Comparison of ENCODE assay signal across 9 mouse cellular contexts in genomic region chr11:24061819-24062218, GRCm38 (mm10). TPM values are rescaled to one million over a fixed set of nuclear protein-coding genes. Genes with fewer than 3 reads are reported as not detected.
DNase-seq lines count a peak whose midpoint lies in the region; ATAC-seq lines count a peak whose summit lies in the region.
"Had no signal": no experiment of that assay in that cellular context is flagged by ENCODE, and none has a peak within 500 bp of the region (broad histone marks: within the 10 kb centered on the region; RNA-seq: fewer than 3 reads in every experiment).

No protein-coding gene starts in this region.

- ATAC-seq in frontal cortex, adult (ENCODE audit: low TSS enrichment): peak; percentile 28
- ATAC-seq in hindbrain, embryonic 11.5 days (ENCODE audit: low FRiP score): peak; percentile 83
- peak; percentile 77 for ATAC-seq in midbrain, embryonic 12.5 days (ENCODE audit: low FRiP score, low read depth)
- no peak for ATAC-seq in activated CD4-positive, CD25-positive, alpha-beta regulatory T cell, adult 4 months

- peak overlapping the region; percentile 22 for H3K4me3 ChIP-seq in hindbrain, embryonic 11.5 days (ENCODE audit: low read depth, low read length)
- peak overlapping the region; percentile 33 for H3K4me3 ChIP-seq in midbrain, embryonic 12.5 days

- peak overlapping the region; percentile 62 for H3K27ac ChIP-seq in hindbrain, embryonic 11.5 days (ENCODE audit: low read depth, low read length)
- H3K27ac ChIP-seq in midbrain, embryonic 12.5 days (replicated peaks): 0 out of 2 replicates have a peak overlapping the region, but pooled peaks have one; percentile 25
- H3K27ac ChIP-seq: macrophage had no signal

- DNase-seq in frontal cortex, postnatal 14 days (ENCODE audit: low spot score in 2 of 2): no peak
- peak; percentile 55 for DNase-seq in brain, adult 2 months (ENCODE audit: low read depth, low spot score)
- DNase-seq in hindbrain, embryonic 11.5 days (ENCODE audit: low spot score): peak; percentile 74
- DNase-seq in frontal cortex, adult 2 months (ENCODE audit: extremely low spot score in 1 of 2, low spot score in 1 of 2): no peak
- DNase-seq in ovary, postnatal 36 days (ENCODE audit: low spot score): no peak

- 0 out of 2 replicates have a peak overlapping the region, but pooled peaks have one; percentile 41 for H3K9ac ChIP-seq in hindbrain, embryonic 11.5 days (ENCODE audit: low read depth, low read length)
- peak overlapping the region; percentile 34; the same call in 1 of the 2 replicates for H3K9ac ChIP-seq in midbrain, embryonic 12.5 days (replicated peaks)

- under 1% methylated on average over 14 of the region's 14 CpGs for WGBS in hindbrain, embryonic 11.5 days
- under 1% methylated on average over 14 of the region's 14 CpGs for WGBS in midbrain, embryonic 12.5 days

- no peaks in the 10 kb centered on the region for H3K9me3 ChIP-seq in hindbrain, embryonic 11.5 days (ENCODE audit: control insufficient read depth, low read length)
- H3K9me3 ChIP-seq in midbrain, embryonic 12.5 days: no peaks in the 10 kb centered on the region

- no peaks in the 10 kb centered on the region; the same call in 1 of the 2 replicates for H3K27me3 ChIP-seq in hindbrain, embryonic 11.5 days (ENCODE audit: control insufficient read depth, insufficient read depth, low read length)
- peaks cover 11% of the 10 kb centered on the region; the same call in 1 of the 2 replicates for H3K27me3 ChIP-seq in midbrain, embryonic 12.5 days

- peaks cover 6% of the 10 kb centered on the region for H3K4me1 ChIP-seq in hindbrain, embryonic 11.5 days (replicated peaks; ENCODE audit: control insufficient read depth, insufficient read depth, low read length)
- H3K4me1 ChIP-seq in midbrain, embryonic 12.5 days: peaks cover 26% of the 10 kb centered on the region

- H3K4me2 ChIP-seq in hindbrain, embryonic 11.5 days (replicated peaks; ENCODE audit: low read depth, low read length): peak overlapping the region; percentile 51
- H3K4me2 ChIP-seq in midbrain, embryonic 12.5 days (replicated peaks): peak overlapping the region; percentile 61

- H3K36me3 ChIP-seq in hindbrain, embryonic 11.5 days (ENCODE audit: control insufficient read depth, insufficient read depth, low read length): no peaks in the 10 kb centered on the region
- no peaks in the 10 kb centered on the region for H3K36me3 ChIP-seq in midbrain, embryonic 12.5 days

RNA-seq across cellular contexts. Expression of gene A830031A19Rik, which starts 13.0 kb away (rescaled TPM):
- not detected in 2 replicates for polyA plus RNA-seq in hindbrain, embryonic 11.5 days (2014; fragmentation: Nextera tagmentation; extraction: Ambion mirVana)
- polyA plus RNA-seq in midbrain, embryonic 12.5 days (2016; fragmentation: Nextera tagmentation; extraction: Ambion mirVana): not detected in 2 replicates
- not detected for polyA plus RNA-seq in activated CD4-positive, CD25-positive, alpha-beta regulatory T cell, adult 4 months (2017; shearing (Covaris generic))
- 1.2 and 1.8 TPM in 2 replicates for polyA plus RNA-seq in frontal cortex, adult 2 months (2012; rRNA removed)
- polyA plus RNA-seq: macrophage had no signal

RNA-seq across cellular contexts. Expression of gene Bcl11a, which starts 16.0 kb away (rescaled TPM):
- polyA plus RNA-seq in hindbrain, embryonic 11.5 days (2014; fragmentation: Nextera tagmentation; extraction: Ambion mirVana): 66.6 and 71.7 TPM in 2 replicates
- polyA plus RNA-seq in midbrain, embryonic 12.5 days (2016; fragmentation: Nextera tagmentation; extraction: Ambion mirVana): 66.0 and 67.3 TPM in 2 replicates
- polyA plus RNA-seq in activated CD4-positive, CD25-positive, alpha-beta regulatory T cell, adult 4 months (2017; shearing (Covaris generic)): under 1 TPM; 0.37 to 0.96 TPM
- 79.7 and 81.5 TPM in 2 replicates for polyA plus RNA-seq in frontal cortex, adult 2 months (2012; rRNA removed)

Comparison
In these comparisons a context has a peak if more than half of its experiments do, and no peak if none do; other contexts are left out.
1. DNase-seq: peak in brain, adult 2 months (single experiment) and hindbrain, embryonic 11.5 days (single experiment); none in frontal cortex, postnatal 14 days (0 of 2), frontal cortex, adult 2 months (0 of 2) and ovary, postnatal 36 days (single experiment).
2. RNA of gene Bcl11a, which starts 16.0 kb away (polyA plus RNA-seq): 79.7 to 81.5 TPM in frontal cortex, adult 2 months, 66.6 to 71.7 TPM in hindbrain, embryonic 11.5 days and 66.0 to 67.3 TPM in midbrain, embryonic 12.5 days; 0.37 to 0.96 TPM in activated CD4-positive, CD25-positive, alpha-beta regulatory T cell, adult 4 months; every median in the first group is over 10 times any median in the second.